Mouse (Mus musculus): Measurements from ENCODE around the gene Ubc. TPM values are rescaled to one million over a fixed set of nuclear protein-coding genes. Genes with fewer than 3 reads are reported as not detected.

Ubc gene
- polyA plus RNA-seq, 1 experiment from 2014 or later: 957 TPM

- no peaks in the 10 kb centered on the region for H3K9me3 ChIP-seq (replicated peaks)
- 76% methylated on average over 5 of the region's 5 CpGs for whole genome bisulfite sequencing
- H3K27ac ChIP-seq (replicated peaks): no peak overlapping the region
Observed at GRCm38 (mm10) chr5:125368156-125368555, 21.8 kb downstream of the Ubc start.

DNA sequence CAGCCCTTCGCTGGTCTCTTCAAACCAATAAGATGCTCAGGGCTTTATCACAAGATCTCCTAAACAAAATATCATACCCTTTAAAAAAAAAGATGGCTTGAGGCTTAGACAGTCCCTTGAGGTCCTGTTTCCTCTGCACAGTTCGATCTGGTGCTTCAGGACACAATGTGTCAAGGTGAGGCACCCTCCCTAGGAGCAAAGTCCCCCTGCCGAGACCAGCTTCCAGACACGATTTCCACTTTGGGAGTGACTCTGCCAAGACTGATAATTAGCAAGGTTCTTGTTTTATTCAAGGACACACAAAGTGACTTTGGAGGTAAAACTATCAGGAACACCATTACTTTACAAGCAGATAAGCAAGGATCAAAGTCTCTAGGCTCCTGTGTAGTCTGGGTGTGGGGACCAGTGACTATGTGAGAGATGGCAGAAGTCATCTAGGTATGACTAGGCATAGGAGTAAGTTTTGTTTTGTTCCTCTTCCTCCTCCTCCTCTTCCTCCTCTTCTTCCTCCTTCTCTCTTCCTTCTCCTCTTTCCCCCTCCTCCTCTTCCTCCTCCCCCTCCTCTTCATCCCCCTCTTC lies 25.1 kb downstream of the Ubc start:
- Histone ChIP-seq H3K4me3 (no peak overlapping the region), H3K4me1 (peaks cover 8% of the 10 kb centered on the region), H3K27me3 (ENCODE audit: low read depth, poor library complexity, severe bottlenecking) (no peaks in the 10 kb centered on the region), H3K27ac (replicated peaks) (no peak overlapping the region), H3K9me3 (replicated peaks) (no peaks in the 10 kb centered on the region), H3K36me3 (no peaks in the 10 kb centered on the region)
- WGBS: 77% methylated on average over 4 of the region's 4 CpGs
- no peak for DNase-seq (ENCODE audit: low spot score)

More at GRCm38 (mm10) chr5:125368156-125368555, 21.8 kb downstream of the Ubc start:
- no peaks in the 10 kb centered on the region for H3K27me3 ChIP-seq (ENCODE audit: low read depth, poor library complexity, severe bottlenecking)
- no peak for DNase-seq (ENCODE audit: low spot score)
- no peaks in the 10 kb centered on the region for H3K36me3 ChIP-seq
- no peak overlapping the region for H3K4me3 ChIP-seq
- H3K4me1 ChIP-seq: no peaks in the 10 kb centered on the region

GRCm38 (mm10) chr5:125363894-125364293 lies 26.1 kb downstream of the Ubc start:
- no peak overlapping the region for H3K4me3 ChIP-seq
- WGBS: 90% methylated on average over 7 of the region's 7 CpGs
- peaks cover 8% of the 10 kb centered on the region for H3K4me1 ChIP-seq
- H3K9me3 ChIP-seq (replicated peaks): no peaks in the 10 kb centered on the region
- H3K27me3 ChIP-seq (ENCODE audit: low read depth, poor library complexity, severe bottlenecking): no peaks in the 10 kb centered on the region
- no peak overlapping the region for H3K27ac ChIP-seq (replicated peaks)
- DNase-seq (ENCODE audit: low spot score): no peak
- H3K36me3 ChIP-seq: no peaks in the 10 kb centered on the region

DNA sequence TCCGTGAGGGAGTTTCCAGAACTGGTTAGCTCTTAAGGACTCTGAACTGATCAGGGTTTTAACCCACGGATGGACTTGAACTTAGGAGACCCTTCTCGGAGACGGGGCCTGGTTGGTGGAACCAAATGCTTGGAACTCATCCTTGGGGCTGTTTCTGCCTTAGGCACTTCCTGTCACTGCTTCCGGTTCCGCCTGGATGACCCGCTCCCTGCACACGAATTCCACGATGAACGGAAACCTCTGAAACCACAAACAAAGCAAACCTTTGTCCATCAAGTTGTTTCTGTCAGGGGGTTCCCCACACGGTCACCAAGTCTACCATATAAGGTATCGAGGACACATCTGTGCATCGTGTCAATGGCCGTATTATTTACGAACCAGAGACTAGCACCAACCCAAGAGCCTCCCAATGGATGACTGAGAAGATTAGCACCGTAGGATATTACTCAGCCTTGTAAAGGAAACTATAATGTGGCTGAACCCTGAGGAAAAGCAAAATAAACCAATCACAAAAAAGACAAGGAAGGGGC lies 29.0 kb downstream of the Ubc start:
- 71% methylated on average over 16 of the region's 16 CpGs for WGBS
- DNase-seq (ENCODE audit: low spot score): no peak
- H3K9me3 ChIP-seq (replicated peaks): no peaks in the 10 kb centered on the region
- no peak overlapping the region for H3K27ac ChIP-seq (replicated peaks)
- peaks cover 8% of the 10 kb centered on the region for H3K4me1 ChIP-seq
- no peak overlapping the region for H3K4me3 ChIP-seq
- no peaks in the 10 kb centered on the region for H3K36me3 ChIP-seq
- no peaks in the 10 kb centered on the region for H3K27me3 ChIP-seq (ENCODE audit: low read depth, poor library complexity, severe bottlenecking)

DNA sequence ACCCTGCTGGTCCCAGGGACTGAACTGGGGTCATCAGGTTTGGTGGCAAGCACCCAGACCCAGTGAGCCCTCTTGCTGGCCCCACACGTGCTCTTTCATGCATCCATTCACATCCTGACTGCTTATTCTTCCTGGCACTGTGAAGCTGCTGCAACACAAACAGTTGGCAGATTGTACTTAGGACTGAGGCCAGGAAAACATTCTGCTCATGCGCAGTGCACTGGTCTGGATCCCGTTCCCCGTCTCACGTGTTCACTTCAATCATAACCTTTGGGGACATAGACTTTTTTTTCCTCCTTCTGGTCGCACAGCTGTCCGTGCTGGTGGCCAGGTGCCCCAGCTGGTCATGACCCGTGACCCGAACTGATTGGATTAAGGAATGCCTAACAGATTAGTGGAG lies 29.4 kb downstream of the Ubc start:
- no peaks in the 10 kb centered on the region for H3K36me3 ChIP-seq
- no peaks in the 10 kb centered on the region for H3K27me3 ChIP-seq (ENCODE audit: low read depth, poor library complexity, severe bottlenecking)
- H3K4me1 ChIP-seq: peaks cover 8% of the 10 kb centered on the region
- no peak overlapping the region for H3K27ac ChIP-seq (replicated peaks)
- H3K9me3 ChIP-seq (replicated peaks): no peaks in the 10 kb centered on the region
- DNase-seq (ENCODE audit: low spot score): no peak
- WGBS: 54% methylated on average over 9 of the region's 9 CpGs
- no peak overlapping the region for H3K4me3 ChIP-seq

GRCm38 (mm10) chr5:125358270-125358608 lies 31.8 kb downstream of the Ubc start:
- H3K27ac ChIP-seq (replicated peaks): 0 out of 2 replicates have a peak overlapping the region, but pooled peaks have one; percentile 13
- H3K36me3 ChIP-seq: no peaks in the 10 kb centered on the region
- H3K9me3 ChIP-seq (replicated peaks): no peaks in the 10 kb centered on the region
- peaks cover 13% of the 10 kb centered on the region for H3K4me1 ChIP-seq
- 81% methylated on average over 5 of the region's 5 CpGs for WGBS
- no peaks in the 10 kb centered on the region for H3K27me3 ChIP-seq (ENCODE audit: low read depth, poor library complexity, severe bottlenecking)
- DNase-seq (ENCODE audit: low spot score): no peak
- no peak overlapping the region for H3K4me3 ChIP-seq

DNA sequence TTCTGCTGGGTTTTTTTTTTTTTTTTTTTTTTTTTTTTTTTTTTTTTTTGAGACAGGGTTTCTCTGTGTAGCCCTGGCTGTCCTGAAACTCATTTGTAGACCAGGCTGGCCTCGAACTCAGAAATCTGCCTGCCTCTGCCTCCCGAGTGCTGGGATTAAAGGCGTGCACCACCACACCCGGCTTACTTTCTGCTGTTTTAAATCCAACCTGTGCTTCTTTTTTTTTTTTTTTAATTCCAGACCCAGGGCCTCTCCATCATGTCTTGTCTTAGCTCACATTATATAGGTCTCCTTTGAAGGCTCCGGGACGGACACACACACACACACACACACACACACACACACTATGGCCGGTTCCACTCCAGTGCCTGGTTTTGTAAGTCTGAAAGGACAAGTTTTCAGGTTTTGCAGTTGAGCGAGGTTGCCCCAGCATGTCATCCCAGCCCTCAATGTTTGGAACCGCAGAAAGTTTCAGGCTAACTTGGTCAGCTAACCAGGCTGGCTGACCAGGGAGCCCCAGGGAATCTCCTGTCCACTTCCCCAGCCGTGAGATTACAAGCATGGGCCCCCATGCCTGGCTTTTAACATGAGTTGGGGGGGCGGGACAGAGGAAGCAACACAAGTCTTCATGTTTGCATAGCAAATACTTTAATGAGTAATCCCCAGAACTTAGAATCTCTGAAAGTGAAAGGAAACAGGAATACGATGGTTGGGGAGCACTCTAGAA lies 32.3 kb downstream of the Ubc start:
- 80% methylated on average over 12 of the region's 12 CpGs for WGBS
- H3K4me1 ChIP-seq: peaks cover 13% of the 10 kb centered on the region
- DNase-seq (ENCODE audit: low spot score): no peak
- H3K27me3 ChIP-seq (ENCODE audit: low read depth, poor library complexity, severe bottlenecking): no peaks in the 10 kb centered on the region
- H3K9me3 ChIP-seq (replicated peaks): no peaks in the 10 kb centered on the region; the same call in 1 of the 2 replicates
- no peaks in the 10 kb centered on the region for H3K36me3 ChIP-seq
- H3K4me3 ChIP-seq: no peak overlapping the region
- H3K27ac ChIP-seq (replicated peaks): 0 out of 2 replicates have a peak overlapping the region, but pooled peaks have one; percentile 13

DNA sequence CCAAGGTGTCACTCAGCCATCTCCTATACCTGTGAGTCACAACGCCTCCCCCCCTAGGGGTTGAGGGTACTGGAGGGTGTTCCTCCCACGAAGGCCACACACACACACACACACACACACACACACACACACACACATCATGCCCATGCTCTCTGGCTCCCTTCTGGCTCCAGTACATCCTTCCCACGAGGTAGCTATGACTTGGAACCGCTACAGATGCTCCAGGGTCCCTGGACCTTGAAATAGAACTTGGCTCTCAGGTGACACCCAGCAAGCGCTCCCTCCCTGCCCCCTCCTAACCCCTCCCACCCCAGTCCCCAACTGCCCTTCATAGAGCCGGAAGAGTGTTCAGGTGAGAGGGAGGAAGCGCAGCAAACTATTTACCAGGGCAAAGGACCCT lies 34.4 kb downstream of the Ubc start:
- Histone ChIP-seq H3K4me3 (no peak overlapping the region), H3K27ac (replicated peaks) (no peak overlapping the region), H3K27me3 (ENCODE audit: low read depth, poor library complexity, severe bottlenecking) (no peaks in the 10 kb centered on the region), H3K4me1 (peaks cover 13% of the 10 kb centered on the region), H3K36me3 (no peaks in the 10 kb centered on the region), H3K9me3 (replicated peaks) (no peaks in the 10 kb centered on the region; the same call in 1 of the 2 replicates)
- DNase-seq (ENCODE audit: low spot score): no peak
- WGBS: 62% methylated on average over 7 of the region's 7 CpGs

GRCm38 (mm10) chr5:125354885-125355492 lies 35.0 kb downstream of the Ubc start:
- no peaks in the 10 kb centered on the region; the same call in 1 of the 2 replicates for H3K9me3 ChIP-seq (replicated peaks)
- DNase-seq (ENCODE audit: low spot score): no peak
- peaks cover 10% of the 10 kb centered on the region for H3K4me1 ChIP-seq
- H3K4me3 ChIP-seq: no peak overlapping the region
- WGBS: 62% methylated on average over 7 of the region's 7 CpGs
- no peaks in the 10 kb centered on the region for H3K36me3 ChIP-seq
- no peaks in the 10 kb centered on the region for H3K27me3 ChIP-seq (ENCODE audit: low read depth, poor library complexity, severe bottlenecking)
- H3K27ac ChIP-seq (replicated peaks): no peak overlapping the region

DNA sequence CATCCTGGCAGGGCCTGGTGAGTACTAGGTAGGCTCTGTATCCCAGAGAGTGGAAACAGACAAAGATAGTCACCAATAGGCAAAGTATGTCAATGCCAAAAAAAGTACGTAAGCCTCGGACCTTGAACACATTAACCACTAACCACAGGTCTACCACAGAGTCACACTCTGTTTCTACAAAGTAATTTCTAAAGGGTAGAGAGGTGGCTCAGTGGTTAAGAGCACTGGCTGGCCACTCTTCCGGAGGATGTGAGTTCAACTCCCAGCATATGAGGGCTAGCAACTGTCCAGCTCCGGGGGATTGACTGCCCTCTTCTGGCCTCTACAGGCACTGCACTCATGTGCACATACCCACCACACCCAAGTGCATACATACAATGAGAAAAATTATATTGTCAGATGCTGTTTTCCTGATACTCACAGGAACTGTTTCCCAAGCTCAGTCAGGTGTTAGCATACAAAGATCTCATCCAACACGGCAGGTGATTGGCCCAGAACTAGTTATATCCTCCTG lies 37.2 kb downstream of the Ubc start:
- H3K36me3 ChIP-seq: no peaks in the 10 kb centered on the region
- WGBS: 96% methylated on average over 5 of the region's 5 CpGs
- H3K27ac ChIP-seq (replicated peaks): no peak overlapping the region
- no peaks in the 10 kb centered on the region; the same call in 1 of the 2 replicates for H3K9me3 ChIP-seq (replicated peaks)
- H3K4me1 ChIP-seq: peaks cover 10% of the 10 kb centered on the region
- no peak overlapping the region for H3K4me3 ChIP-seq
- no peak for DNase-seq (ENCODE audit: low spot score)
- no peaks in the 10 kb centered on the region for H3K27me3 ChIP-seq (ENCODE audit: low read depth, poor library complexity, severe bottlenecking)

GRCm38 (mm10) chr5:125351939-125352338 lies 38.1 kb downstream of the Ubc start:
- no peak for DNase-seq (ENCODE audit: low spot score)
- Histone ChIP-seq H3K4me1 (peaks cover 10% of the 10 kb centered on the region), H3K4me3 (no peak overlapping the region), H3K27ac (replicated peaks) (no peak overlapping the region), H3K9me3 (replicated peaks) (no peaks in the 10 kb centered on the region; the same call in 1 of the 2 replicates), H3K27me3 (ENCODE audit: low read depth, poor library complexity, severe bottlenecking) (no peaks in the 10 kb centered on the region), H3K36me3 (no peaks in the 10 kb centered on the region)
- 92% methylated on average over 5 of the region's 5 CpGs for WGBS

- no peak for DNase-seq (ENCODE audit: low spot score)
- Histone ChIP-seq H3K4me1 (peaks cover 10% of the 10 kb centered on the region), H3K9me3 (replicated peaks) (no peaks in the 10 kb centered on the region; the same call in 1 of the 2 replicates), H3K27me3 (ENCODE audit: low read depth, poor library complexity, severe bottlenecking) (no peaks in the 10 kb centered on the region), H3K27ac (replicated peaks) (no peak overlapping the region), H3K36me3 (no peaks in the 10 kb centered on the region), H3K4me3 (no peak overlapping the region)
- 80% methylated on average over 8 of the region's 8 CpGs for WGBS
Observed at GRCm38 (mm10) chr5:125351057-125351456, 38.9 kb downstream of the Ubc start.
